Mouse (Mus musculus): ENCODE measurements around the gene Sgo2a. TPM values are rescaled to one million over a fixed set of nuclear protein-coding genes. Genes with fewer than 3 reads are reported as not detected.

Gene Sgo2a
- polyA plus RNA-seq, 1 experiment from 2014 or later: 15.1 TPM

DNA sequence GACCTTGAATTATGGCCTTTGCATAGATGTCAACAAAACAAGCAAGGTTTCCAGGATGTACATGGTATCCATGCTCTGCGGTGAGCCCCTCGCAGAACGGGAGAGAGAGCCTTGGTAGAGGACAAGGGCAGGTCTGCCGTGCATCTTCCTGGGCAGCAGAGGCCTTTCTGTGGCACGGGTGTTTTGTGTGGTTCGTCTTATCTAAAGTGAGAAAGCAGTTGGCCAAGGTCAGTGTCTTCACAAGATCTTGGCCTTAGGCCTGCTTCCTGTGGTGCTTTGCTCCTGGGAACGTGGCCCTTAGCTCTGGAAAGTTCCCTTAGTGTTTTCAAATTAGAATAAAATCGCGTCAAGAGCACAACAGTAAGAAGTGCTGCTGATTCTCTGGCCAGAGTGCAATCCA lies 75.2 kb downstream of the Sgo2a start:
- no peak for ATAC-seq (ENCODE audit: insufficient number of reproducible peaks, low FRiP score, low TSS enrichment, low read depth)

DNA sequence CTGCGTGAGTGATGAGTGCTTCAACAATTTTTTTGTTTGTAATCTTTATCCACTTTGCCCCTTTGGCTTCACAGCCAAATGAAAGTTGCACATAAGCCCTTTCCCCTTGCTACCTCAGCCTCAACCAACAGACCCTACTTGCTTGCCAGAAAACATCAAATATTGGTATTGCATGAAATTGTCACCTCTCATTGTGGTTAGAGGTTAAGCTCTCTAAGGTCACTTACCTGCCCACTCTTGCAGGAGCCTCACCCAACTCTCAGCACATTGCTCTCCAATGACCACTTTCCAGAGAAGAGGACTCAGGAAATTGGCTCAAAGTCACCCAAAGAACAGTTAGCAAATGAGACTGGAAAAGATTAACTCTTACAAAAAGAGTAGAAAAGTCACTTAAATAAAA lies 75.7 kb downstream of the Sgo2a start:
- Histone ChIP-seq H3K9me3 (no peaks in the 10 kb centered on the region), H3K27ac (no peak overlapping the region), H3K4me2 (no peak overlapping the region), H3K27me3 (no peaks in the 10 kb centered on the region), H3K36me3 (no peaks in the 10 kb centered on the region), H3K4me3 (no peak overlapping the region), H3K9ac (no peak overlapping the region), H3K4me1 (no peaks in the 10 kb centered on the region)
- 88% methylated on average over 1 of the region's 1 CpGs for WGBS
- ATAC-seq (ENCODE audit: insufficient number of reproducible peaks, low FRiP score, low TSS enrichment, low read depth): no peak

More for the DNA sequence above, 75.2 kb downstream of the Sgo2a start:
- Histone ChIP-seq H3K36me3 (no peaks in the 10 kb centered on the region), H3K9ac (no peak overlapping the region), H3K4me1 (no peaks in the 10 kb centered on the region), H3K9me3 (no peaks in the 10 kb centered on the region), H3K27ac (no peak overlapping the region), H3K4me3 (no peak overlapping the region), H3K27me3 (no peaks in the 10 kb centered on the region), H3K4me2 (no peak overlapping the region)
- 85% methylated on average over 9 of the region's 9 CpGs for WGBS

DNA sequence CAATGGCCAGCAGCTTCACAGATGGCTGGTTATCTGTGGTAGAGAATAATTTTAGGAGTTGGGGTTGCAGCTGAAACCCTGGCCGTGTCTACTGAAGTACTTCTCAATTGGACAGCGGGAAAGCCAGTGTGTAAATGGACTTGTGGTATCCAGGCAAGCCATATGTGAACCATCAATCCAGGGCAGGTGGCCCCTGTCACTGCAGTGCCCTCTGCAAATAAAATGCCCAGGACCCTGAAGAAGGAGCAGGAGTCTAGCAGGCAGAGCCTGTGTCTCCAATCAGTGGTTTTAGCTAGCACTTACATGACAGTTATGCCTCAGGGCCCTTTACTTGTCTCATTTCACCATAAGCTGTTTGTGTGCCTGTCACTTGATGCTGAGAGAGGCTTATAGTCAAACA lies 76.6 kb downstream of the Sgo2a start:
- no peak for ATAC-seq (ENCODE audit: insufficient number of reproducible peaks, low FRiP score, low TSS enrichment, low read depth)
- Histone ChIP-seq H3K4me3 (no peak overlapping the region), H3K27me3 (no peaks in the 10 kb centered on the region), H3K27ac (no peak overlapping the region), H3K9ac (no peak overlapping the region), H3K36me3 (no peaks in the 10 kb centered on the region), H3K4me1 (no peaks in the 10 kb centered on the region), H3K9me3 (no peaks in the 10 kb centered on the region), H3K4me2 (no peak overlapping the region)
- 65% methylated on average over 2 of the region's 2 CpGs for whole genome bisulfite sequencing

DNA sequence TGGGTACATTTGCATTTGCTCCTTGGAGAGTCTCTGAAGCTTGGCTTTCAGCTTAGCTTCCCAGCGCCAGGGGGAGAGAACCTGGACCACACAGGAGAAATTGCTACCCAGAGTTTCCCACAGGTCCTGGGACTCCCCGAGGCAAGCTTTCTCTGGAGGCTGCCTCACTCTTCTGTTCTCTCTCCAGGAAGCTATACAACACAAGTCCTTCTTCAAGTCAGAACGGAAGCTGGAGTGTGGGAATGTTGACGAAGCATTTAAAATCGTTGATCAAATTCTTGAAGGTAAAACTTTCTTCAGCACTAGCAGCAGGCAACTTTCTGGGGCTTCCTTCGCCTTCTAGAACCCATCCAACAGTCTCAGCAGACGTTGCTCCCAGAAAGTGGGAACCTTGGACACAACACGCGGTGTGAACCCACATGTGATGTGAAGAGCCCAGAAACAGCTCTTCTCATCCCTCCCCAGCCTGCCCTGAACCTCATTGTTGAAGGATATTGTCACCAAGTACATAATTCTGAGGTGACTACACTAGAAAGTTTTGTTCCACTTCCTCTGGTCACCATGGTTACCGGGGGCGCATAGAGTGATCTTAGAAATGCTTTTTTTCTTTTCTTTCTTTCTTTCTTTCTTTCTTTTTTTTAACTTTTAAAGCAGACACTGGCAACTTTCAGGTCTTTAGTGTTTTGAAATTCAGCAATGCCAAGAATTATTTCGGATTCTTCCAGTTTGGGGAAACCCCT lies 77.4 kb downstream of the Sgo2a start:
- no peaks in the 10 kb centered on the region for H3K36me3 ChIP-seq
- no peak overlapping the region for H3K4me3 ChIP-seq
- H3K27ac ChIP-seq: no peak overlapping the region
- H3K27me3 ChIP-seq: no peaks in the 10 kb centered on the region
- H3K4me2 ChIP-seq: no peak overlapping the region
- H3K9ac ChIP-seq: no peak overlapping the region
- WGBS: 72% methylated on average over 12 of the region's 12 CpGs
- H3K9me3 ChIP-seq: no peaks in the 10 kb centered on the region
- no peaks in the 10 kb centered on the region for H3K4me1 ChIP-seq
- ATAC-seq (ENCODE audit: insufficient number of reproducible peaks, low FRiP score, low TSS enrichment, low read depth): no peak

DNA sequence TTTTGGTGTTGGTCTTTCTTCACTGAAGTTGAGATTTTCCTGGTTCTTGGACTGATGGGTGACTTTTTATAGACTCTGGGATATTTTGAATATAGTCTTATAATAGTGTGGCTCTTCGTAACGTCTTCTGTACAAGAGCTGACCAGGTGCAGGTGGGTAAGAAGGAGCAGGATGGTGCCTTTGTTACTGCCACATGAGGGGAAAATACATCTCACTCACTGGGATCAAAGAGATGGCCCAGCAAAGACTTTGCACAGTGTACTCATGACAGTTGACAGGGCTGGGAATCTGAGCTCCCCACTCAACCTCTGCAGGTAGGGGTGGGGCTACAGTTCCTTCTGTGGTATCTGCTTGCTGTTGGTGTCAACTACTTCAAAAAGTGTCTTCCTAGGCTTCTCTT lies 78.5 kb downstream of the Sgo2a start:
- Histone ChIP-seq H3K4me2 (no peak overlapping the region), H3K4me3 (no peak overlapping the region), H3K9me3 (no peaks in the 10 kb centered on the region), H3K4me1 (no peaks in the 10 kb centered on the region), H3K27ac (no peak overlapping the region), H3K9ac (no peak overlapping the region), H3K27me3 (no peaks in the 10 kb centered on the region), H3K36me3 (no peaks in the 10 kb centered on the region)
- ATAC-seq (ENCODE audit: insufficient number of reproducible peaks, low FRiP score, low TSS enrichment, low read depth): no peak
- 93% methylated on average over 2 of the region's 2 CpGs for WGBS

Other genes starting within 250 kb of the Sgo2a start
- 178 and 197 TPM in 2 replicates for gene Spats2l, start 221.8 kb upstream of the Sgo2a start, polyA plus RNA-seq (2015; fragmentation: Nextera tagmentation; extraction: Ambion mirVana)
- 20.5 and 22.3 TPM in 2 replicates for gene Kctd18, start 23.0 kb downstream of the Sgo2a start, polyA plus RNA-seq (2015; fragmentation: Nextera tagmentation; extraction: Ambion mirVana)
- gene Aox1, start 34.0 kb downstream of the Sgo2a start, polyA plus RNA-seq (2015; fragmentation: Nextera tagmentation; extraction: Ambion mirVana): 0.42 and 0.77 TPM in 2 replicates
- gene Aox3, start 117.2 kb downstream of the Sgo2a start, polyA plus RNA-seq (2015; fragmentation: Nextera tagmentation; extraction: Ambion mirVana): 0.35 and 0.59 TPM in 2 replicates
- 30.7 and 32.4 TPM in 2 replicates for gene Aox4, start 214.4 kb downstream of the Sgo2a start, polyA plus RNA-seq (2015; fragmentation: Nextera tagmentation; extraction: Ambion mirVana)

Data from limb, embryonic 15.5 days (tissue).